Mouse (Mus musculus): ENCODE measurements around the gene Ubxn1.

- TF ChIP-seq CTCF (IDR thresholded peaks at IDR 0.05; ENCODE audit: extremely low read depth, insufficient read depth, insufficient read length, insufficient replicate concordance) (no peak), POLR2A (IDR thresholded peaks at IDR 0.05; ENCODE audit: low read depth, low read length) (no peak)
Measured at GRCm38 (mm10) chr19:8883616-8884015, 12.3 kb downstream of the Ubxn1 start, which contains the start of the genes Lbhd1 and Gm49403.
